Mouse (Mus musculus): ENCODE data around the gene Wwox. TPM values are rescaled to one million over a fixed set of nuclear protein-coding genes. Genes with fewer than 3 reads are reported as not detected.
A peak's percentile ranks its signal among the peaks of the same experiment; 100 is the strongest.

Wwox gene
- polyA plus RNA-seq, 1 experiment from 2014 or later, result 13.3 TPM

- no peaks in the 10 kb centered on the region for H3K4me1 ChIP-seq (ENCODE audit: control insufficient read depth, insufficient read depth, low read length)
- H3K4me2 ChIP-seq (ENCODE audit: low read length), result no peak overlapping the region
- WGBS, result 55% methylated on average over 5 of the region's 5 CpGs
- no peaks in the 10 kb centered on the region for H3K9me3 ChIP-seq (replicated peaks; ENCODE audit: control insufficient read depth, low read length, poor library complexity, severe bottlenecking)
- no peak for ATAC-seq
- no peak overlapping the region for H3K9ac ChIP-seq (ENCODE audit: low read depth, low read length)
- H3K27me3 ChIP-seq (ENCODE audit: control insufficient read depth, insufficient read depth, low read depth, low read length), result no peaks in the 10 kb centered on the region
- no peak overlapping the region for H3K4me3 ChIP-seq (ENCODE audit: low read depth, low read length)
- H3K36me3 ChIP-seq (ENCODE audit: control insufficient read depth, insufficient read depth, low read length), result no peaks in the 10 kb centered on the region
- H3K27ac ChIP-seq (ENCODE audit: low read length), result no peak overlapping the region
These were observed 283.2 kb downstream of the Wwox start for GRCm38 (mm10) chr8:114722611-114723010.

GRCm38 (mm10) chr8:114731260-114732140 is 292.0 kb downstream of the Wwox start:
- H3K27ac ChIP-seq (ENCODE audit: low read length), result no peak overlapping the region
- peak; percentile 14; the same call in 1 of the 2 replicates for ATAC-seq
- WGBS, result 14% methylated on average over 17 of the region's 17 CpGs

GRCm38 (mm10) chr8:114743185-114743915 is 303.9 kb downstream of the Wwox start:
- peaks cover 4% of the 10 kb centered on the region; the same call in 1 of the 2 replicates for H3K9me3 ChIP-seq (replicated peaks; ENCODE audit: control insufficient read depth, low read length, poor library complexity, severe bottlenecking)
- WGBS, result 66% methylated on average over 12 of the region's 12 CpGs
- no peak overlapping the region for H3K27ac ChIP-seq (ENCODE audit: low read length)
- no peak overlapping the region for H3K4me3 ChIP-seq (ENCODE audit: low read depth, low read length)
- H3K27me3 ChIP-seq (ENCODE audit: control insufficient read depth, insufficient read depth, low read depth, low read length), result no peaks in the 10 kb centered on the region
- no peaks in the 10 kb centered on the region for H3K36me3 ChIP-seq (ENCODE audit: control insufficient read depth, insufficient read depth, low read length)
- ATAC-seq, result no peak
- no peak overlapping the region for H3K4me2 ChIP-seq (ENCODE audit: low read length)
- peaks cover 4% of the 10 kb centered on the region for H3K4me1 ChIP-seq (ENCODE audit: control insufficient read depth, insufficient read depth, low read length)
- no peak overlapping the region for H3K9ac ChIP-seq (ENCODE audit: low read depth, low read length)

More at GRCm38 (mm10) chr8:114731260-114732140, 292.0 kb downstream of the Wwox start:
- Histone ChIP-seq H3K4me2 (ENCODE audit: low read length) (peak overlapping the region; percentile 39), H3K9ac (ENCODE audit: low read depth, low read length) (no peak overlapping the region), H3K36me3 (ENCODE audit: control insufficient read depth, insufficient read depth, low read length) (no peaks in the 10 kb centered on the region), H3K4me1 (ENCODE audit: control insufficient read depth, insufficient read depth, low read length) (peaks cover 17% of the 10 kb centered on the region), H3K27me3 (ENCODE audit: control insufficient read depth, insufficient read depth, low read depth, low read length) (no peaks in the 10 kb centered on the region), H3K9me3 (replicated peaks; ENCODE audit: control insufficient read depth, low read length, poor library complexity, severe bottlenecking) (no peaks in the 10 kb centered on the region), H3K4me3 (ENCODE audit: low read depth, low read length) (no peak overlapping the region)

GRCm38 (mm10) chr8:114746373-114746772 is 306.9 kb downstream of the Wwox start:
- no peaks in the 10 kb centered on the region for H3K36me3 ChIP-seq (ENCODE audit: control insufficient read depth, insufficient read depth, low read length)
- H3K9ac ChIP-seq (ENCODE audit: low read depth, low read length), result no peak overlapping the region
- no peaks in the 10 kb centered on the region; the same call in 1 of the 2 replicates for H3K27me3 ChIP-seq (ENCODE audit: control insufficient read depth, insufficient read depth, low read depth, low read length)
- H3K4me1 ChIP-seq (ENCODE audit: control insufficient read depth, insufficient read depth, low read length), result peaks cover 6% of the 10 kb centered on the region
- H3K4me3 ChIP-seq (ENCODE audit: low read depth, low read length), result no peak overlapping the region
- H3K4me2 ChIP-seq (ENCODE audit: low read length), result no peak overlapping the region
- 57% methylated on average over 2 of the region's 2 CpGs for WGBS
- no peak for ATAC-seq
- H3K27ac ChIP-seq (ENCODE audit: low read length), result no peak overlapping the region
- no peaks in the 10 kb centered on the region for H3K9me3 ChIP-seq (replicated peaks; ENCODE audit: control insufficient read depth, low read length, poor library complexity, severe bottlenecking)

GRCm38 (mm10) chr8:114751376-114752135 is 312.1 kb downstream of the Wwox start:
- Histone ChIP-seq H3K27ac (ENCODE audit: low read length) (no peak overlapping the region), H3K9ac (ENCODE audit: low read depth, low read length) (no peak overlapping the region), H3K4me1 (ENCODE audit: control insufficient read depth, insufficient read depth, low read length) (peaks cover 9% of the 10 kb centered on the region), H3K36me3 (ENCODE audit: control insufficient read depth, insufficient read depth, low read length) (no peaks in the 10 kb centered on the region), H3K9me3 (replicated peaks; ENCODE audit: control insufficient read depth, low read length, poor library complexity, severe bottlenecking) (no peaks in the 10 kb centered on the region), H3K27me3 (ENCODE audit: control insufficient read depth, insufficient read depth, low read depth, low read length) (no peaks in the 10 kb centered on the region; the same call in 1 of the 2 replicates), H3K4me2 (ENCODE audit: low read length) (no peak overlapping the region), H3K4me3 (ENCODE audit: low read depth, low read length) (no peak overlapping the region)
- 23% methylated on average over 18 of the region's 18 CpGs for WGBS
- no peak for ATAC-seq

- no peak overlapping the region for H3K4me2 ChIP-seq (ENCODE audit: low read length)
- WGBS, result 88% methylated on average over 2 of the region's 2 CpGs
- H3K36me3 ChIP-seq (ENCODE audit: control insufficient read depth, insufficient read depth, low read length), result no peaks in the 10 kb centered on the region
- no peaks in the 10 kb centered on the region for H3K9me3 ChIP-seq (replicated peaks; ENCODE audit: control insufficient read depth, low read length, poor library complexity, severe bottlenecking)
- ATAC-seq, result no peak
- no peak overlapping the region for H3K9ac ChIP-seq (ENCODE audit: low read depth, low read length)
- no peaks in the 10 kb centered on the region for H3K27me3 ChIP-seq (ENCODE audit: control insufficient read depth, insufficient read depth, low read depth, low read length)
- H3K4me3 ChIP-seq (ENCODE audit: low read depth, low read length), result no peak overlapping the region
- peaks cover 4% of the 10 kb centered on the region; the same call in 1 of the 2 replicates for H3K4me1 ChIP-seq (ENCODE audit: control insufficient read depth, insufficient read depth, low read length)
- H3K27ac ChIP-seq (ENCODE audit: low read length), result no peak overlapping the region
These were observed 320.2 kb downstream of the Wwox start for GRCm38 (mm10) chr8:114759621-114760020.

GRCm38 (mm10) chr8:114768536-114768935 is 329.1 kb downstream of the Wwox start:
- no peak for ATAC-seq
- WGBS, result 94% methylated on average over 3 of the region's 3 CpGs
- Histone ChIP-seq H3K4me3 (ENCODE audit: low read depth, low read length) (no peak overlapping the region), H3K27me3 (ENCODE audit: control insufficient read depth, insufficient read depth, low read depth, low read length) (peaks cover 3% of the 10 kb centered on the region), H3K4me1 (ENCODE audit: control insufficient read depth, insufficient read depth, low read length) (peaks cover 3% of the 10 kb centered on the region; the same call in 1 of the 2 replicates), H3K27ac (ENCODE audit: low read length) (no peak overlapping the region), H3K9me3 (replicated peaks; ENCODE audit: control insufficient read depth, low read length, poor library complexity, severe bottlenecking) (no peaks in the 10 kb centered on the region), H3K9ac (ENCODE audit: low read depth, low read length) (no peak overlapping the region), H3K36me3 (ENCODE audit: control insufficient read depth, insufficient read depth, low read length) (no peaks in the 10 kb centered on the region), H3K4me2 (ENCODE audit: low read length) (no peak overlapping the region)

- Histone ChIP-seq H3K36me3 (ENCODE audit: control insufficient read depth, insufficient read depth, low read length) (no peaks in the 10 kb centered on the region), H3K9me3 (replicated peaks; ENCODE audit: control insufficient read depth, low read length, poor library complexity, severe bottlenecking) (no peaks in the 10 kb centered on the region), H3K4me3 (ENCODE audit: low read depth, low read length) (no peak overlapping the region), H3K27ac (ENCODE audit: low read length) (no peak overlapping the region), H3K4me2 (ENCODE audit: low read length) (no peak overlapping the region), H3K4me1 (ENCODE audit: control insufficient read depth, insufficient read depth, low read length) (peaks cover 3% of the 10 kb centered on the region; the same call in 1 of the 2 replicates), H3K9ac (ENCODE audit: low read depth, low read length) (no peak overlapping the region), H3K27me3 (ENCODE audit: control insufficient read depth, insufficient read depth, low read depth, low read length) (peaks cover 3% of the 10 kb centered on the region)
- 46% methylated on average over 31 of the region's 31 CpGs for WGBS
- ATAC-seq, result no peak
These were observed 331.7 kb downstream of the Wwox start for GRCm38 (mm10) chr8:114770856-114771776.

Measured in midbrain, embryonic 16.5 days (tissue).